8 mouse cellular contexts compared by ENCODE assay signal in the genomic region with DNA sequence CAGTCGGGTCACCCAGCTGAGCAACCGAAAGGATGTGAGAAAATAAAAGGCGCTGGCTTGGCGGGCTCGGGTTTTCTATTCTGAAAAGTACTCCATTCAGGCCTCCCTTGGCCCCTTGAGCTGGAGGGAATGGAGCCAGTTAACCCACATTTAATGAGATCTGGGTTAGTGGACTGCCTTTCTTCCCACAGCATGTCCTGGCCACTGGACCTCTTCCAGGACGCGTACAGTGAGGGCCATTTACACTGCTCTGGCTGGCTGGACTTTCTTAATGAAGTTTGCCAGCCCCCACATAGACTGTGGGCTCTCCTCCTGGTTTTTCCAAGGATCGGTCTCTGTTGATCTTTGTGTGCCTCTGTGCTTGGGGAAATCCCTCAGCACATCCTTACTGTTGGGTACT. TPM values are rescaled to one million over a fixed set of nuclear protein-coding genes. Genes with fewer than 3 reads are reported as not detected.
DNase-seq lines count a peak whose midpoint lies in the region; ATAC-seq and TF ChIP-seq lines count a peak whose summit lies in the region.

No protein-coding gene starts in this region.

- no peaks in the 10 kb centered on the region for H3K27me3 ChIP-seq in neural tube, embryonic 13.5 days
- peaks cover 5% of the 10 kb centered on the region; the same call in 1 of the 2 replicates for H3K27me3 ChIP-seq in liver, embryonic 12.5 days (replicated peaks)

- TF ChIP-seq CTCF in gastrocnemius, adult 2 months (IDR thresholded peaks at IDR 0.05): no peak

- ATAC-seq in neural tube, embryonic 13.5 days (ENCODE audit: low read depth): peak; percentile 90
- no peak for ATAC-seq in liver, embryonic 12.5 days

- peak; percentile 7 for DNase-seq in cerebellum, adult 8-10 months
- no peak for DNase-seq in cerebellum, adult 11 months
- no peak for DNase-seq in neural tube, embryonic 10.5 days (ENCODE audit: extremely low spot score, low spot score)
- peak; percentile 56 to 86 for DNase-seq in layer of hippocampus, postnatal 14 days (ENCODE audit: low spot score in 2 of 2)
- DNase-seq in testis, postnatal 10 days (ENCODE audit: low spot score): peak; percentile 72
- no peak for DNase-seq in gastrocnemius, adult 2 months

- H3K4me1 ChIP-seq in neural tube, embryonic 13.5 days (replicated peaks): peaks cover 5% of the 10 kb centered on the region
- H3K4me1 ChIP-seq in liver, embryonic 12.5 days: 0 out of 2 replicates have a peak, but pooled peaks cover 4% of the 10 kb centered on the region

- H3K36me3 ChIP-seq in neural tube, embryonic 13.5 days: no peaks in the 10 kb centered on the region
- H3K36me3 ChIP-seq in liver, embryonic 12.5 days: no peaks in the 10 kb centered on the region

- H3K9ac ChIP-seq in neural tube, embryonic 13.5 days: no peak overlapping the region
- H3K9ac ChIP-seq in liver, embryonic 12.5 days: no peak overlapping the region

- H3K4me3 ChIP-seq in neural tube, embryonic 13.5 days: no peak overlapping the region
- no peak overlapping the region for H3K4me3 ChIP-seq in liver, embryonic 12.5 days
- no peak overlapping the region for H3K4me3 ChIP-seq in gastrocnemius, adult 2 months

- H3K9me3 ChIP-seq in neural tube, embryonic 13.5 days: no peaks in the 10 kb centered on the region
- H3K9me3 ChIP-seq in liver, embryonic 12.5 days (replicated peaks): no peaks in the 10 kb centered on the region

- intact Hi-C loops in gastrocnemius, adult 2 months (cut with DNase I): no loop called here

- no peak overlapping the region for H3K27ac ChIP-seq in neural tube, embryonic 13.5 days (replicated peaks)
- H3K27ac ChIP-seq in liver, embryonic 12.5 days: no peak overlapping the region
- no peak overlapping the region for H3K27ac ChIP-seq in gastrocnemius, adult 2 months

- WGBS in neural tube, embryonic 13.5 days: 58% methylated on average over 8 of the region's 8 CpGs
- 71% methylated on average over 8 of the region's 8 CpGs for WGBS in liver, embryonic 12.5 days (ENCODE audit: insufficient replicate concordance)

- H3K4me2 ChIP-seq in neural tube, embryonic 13.5 days: no peak overlapping the region
- H3K4me2 ChIP-seq in liver, embryonic 12.5 days: no peak overlapping the region

RNA-seq across cellular contexts. Expression of a gene that starts 52.1 kb away (rescaled TPM):
- polyA plus RNA-seq in neural tube, embryonic 13.5 days (2015; fragmentation: Nextera tagmentation; extraction: Ambion mirVana): 3.3 and 6.1 TPM in 2 replicates
- 10 to 100 TPM; 53.9 to 55.8 TPM for total RNA-seq in layer of hippocampus, postnatal 14 days (2021)
- 5.5 and 5.6 TPM in 2 replicates for polyA plus RNA-seq in liver, embryonic 12.5 days (2016; fragmentation: Nextera tagmentation; extraction: Ambion mirVana)
- 10 to 100 TPM in 1 of 2 experiments, 1 to 10 TPM in 1; 8.5 to 20.0 TPM for total RNA-seq in gastrocnemius, adult 2 months (2021)

Comparison
In these comparisons a context has a peak if more than half of its experiments do, and no peak if none do; other contexts are left out.
1. DNase-seq: peak in cerebellum, adult 8-10 months (single experiment), layer of hippocampus, postnatal 14 days (2 of 2) and testis, postnatal 10 days (single experiment); none in cerebellum, adult 11 months (single experiment), neural tube, embryonic 10.5 days (single experiment) and gastrocnemius, adult 2 months (single experiment).